Mouse (Mus musculus) CH12.LX (cell line): ENCODE measurements around the gene Sertm1. TPM values are rescaled to one million over a fixed set of nuclear protein-coding genes. Genes with fewer than 3 reads are reported as not detected.

Source experiments
- DNase-seq: peaks from one replicate; pipeline ENCODE4 v3.0.0-alpha.2; 2013; ENCODE audit errors: extremely low read depth
- H3K27ac ChIP-seq: 2 replicates; pipeline ENCODE4 v1.5.1; 2012; ENCODE audit warnings: low read depth, mild to moderate bottlenecking, control low read depth, moderate library complexity; ENCODE audit not compliant: insufficient read depth
- H3K27me3 ChIP-seq: replicated peaks from 2 replicates; pipeline ENCODE3; 2012; ENCODE audit warnings: inconsistent platforms
- H3K36me3 ChIP-seq, 2 experiments: replicated peaks in 1 of 2; 2 replicates each; pipeline versions ENCODE3 to v1.6.1; 2012; ENCODE audit warnings: inconsistent platforms in 1 of 2, low read length in 1 of 2, mild to moderate bottlenecking in 1 of 2, mixed read lengths in 1 of 2, moderate library complexity in 1 of 2; ENCODE audit not compliant: control insufficient read depth in 1 of 2, insufficient read depth in 1 of 2
- H3K4me1 ChIP-seq, 2 experiments: 2 replicates each; pipeline ENCODE4 v1.6.1; 2012; ENCODE audit warnings: inconsistent platforms in 1 of 2, moderate library complexity in 1 of 2; ENCODE audit not compliant: insufficient read depth in 2 of 2, control insufficient read depth in 1 of 2
- H3K4me2 ChIP-seq: 2 replicates; pipeline ENCODE4 v1.6.1; 2012; ENCODE audit warnings: low read depth, mild to moderate bottlenecking, control low read depth; ENCODE audit not compliant: poor library complexity, insufficient read depth, severe bottlenecking
- H3K4me3 ChIP-seq, 3 experiments: fragments of 150-350 bp in 1 of 3; sonication (generic) in 1 of 3; replicated peaks in 1 of 3; 2 replicates each; pipeline versions ENCODE3 to v1.5.1; 2011 to 2012; ENCODE audit warnings: low read depth in 2 of 3, low read length in 2 of 3, mild to moderate bottlenecking in 2 of 3, moderate library complexity in 2 of 3, control low read depth in 1 of 3, improper control_type of control experiment in 1 of 3, inconsistent platforms in 1 of 3, mixed read lengths in 1 of 3; ENCODE audit not compliant: poor library complexity in 1 of 3
- H3K79me2 ChIP-seq: replicated peaks from 2 replicates; pipeline ENCODE4 v1.6.1; 2012; ENCODE audit warnings: mild to moderate bottlenecking, moderate library complexity; ENCODE audit not compliant: control insufficient read depth, poor library complexity, insufficient read depth, severe bottlenecking; ENCODE audit errors: extremely low read depth
- H3K9ac ChIP-seq: 2 replicates; pipeline ENCODE4 v1.6.1; 2012; ENCODE audit warnings: low read depth, mild to moderate bottlenecking, control low read depth, moderate library complexity; ENCODE audit not compliant: insufficient read depth
- H3K9me3 ChIP-seq: replicated peaks from 2 replicates; pipeline ENCODE3; 2012; ENCODE audit warnings: low read length, inconsistent platforms, mixed read lengths
- BHLHE40 ChIP-seq: IDR thresholded peaks from 2 replicates; pipeline ENCODE4 v1.6.1; 2011; ENCODE audit warnings: mild to moderate bottlenecking, low read depth, low read length, improper control_type of control experiment
- CHD2 ChIP-seq: IDR thresholded peaks from 2 replicates; pipeline ENCODE4 v1.6.1; 2011; ENCODE audit warnings: low read length, improper control_type of control experiment
- E2F4 ChIP-seq: IDR thresholded peaks from 2 replicates; pipeline ENCODE4 v1.6.1; 2011; ENCODE audit warnings: low read depth, low read length, improper control_type of control experiment; ENCODE audit not compliant: insufficient replicate concordance
- EP300 ChIP-seq: IDR thresholded peaks from 2 replicates; pipeline ENCODE4 v1.6.1; 2011; ENCODE audit warnings: low read length, improper control_type of control experiment
- GABPA ChIP-seq: IDR thresholded peaks from 2 replicates; pipeline ENCODE4 v1.6.1; 2012; ENCODE audit warnings: low read depth, low read length, improper control_type of control experiment, inconsistent platforms; ENCODE audit not compliant: insufficient replicate concordance
- HCFC1 ChIP-seq: IDR thresholded peaks from 2 replicates; pipeline ENCODE4 v1.6.1; 2012; ENCODE audit warnings: low read depth, mild to moderate bottlenecking, inconsistent platforms, low read length, improper control_type of control experiment
- IRF4 ChIP-seq: IDR thresholded peaks from 2 replicates; pipeline ENCODE4 v1.6.1; 2014; ENCODE audit warnings: low read depth, mild to moderate bottlenecking, inconsistent platforms, low read length, improper control_type of control experiment
- JUN ChIP-seq: IDR thresholded peaks from 2 replicates; pipeline ENCODE4 v1.6.1; 2011; ENCODE audit warnings: low read depth, mild to moderate bottlenecking, low read length, improper control_type of control experiment, moderate library complexity; ENCODE audit not compliant: insufficient read depth
- JUND ChIP-seq: conservative IDR thresholded peaks from 2 replicates; pipeline ENCODE4 v1.6.1; 2011; ENCODE audit warnings: low read depth, low read length, improper control_type of control experiment
- KAT2A ChIP-seq: IDR thresholded peaks from 2 replicates; pipeline ENCODE4 v1.6.1; 2012; ENCODE audit warnings: low read length, improper control_type of control experiment, inconsistent platforms; ENCODE audit not compliant: insufficient replicate concordance
- MAFK ChIP-seq: IDR thresholded peaks from 2 replicates; pipeline ENCODE4 v1.6.1; 2011; ENCODE audit warnings: low read length, improper control_type of control experiment; ENCODE audit not compliant: insufficient replicate concordance
- MAX ChIP-seq: IDR thresholded peaks from 2 replicates; pipeline ENCODE4 v1.6.1; 2011; ENCODE audit warnings: low read length, improper control_type of control experiment
- MXI1 ChIP-seq: IDR thresholded peaks from 2 replicates; pipeline ENCODE4 v1.6.1; 2011; ENCODE audit warnings: mild to moderate bottlenecking, low read depth, low read length, improper control_type of control experiment
- MYC ChIP-seq: IDR thresholded peaks from 2 replicates; pipeline ENCODE4 v1.6.1; 2011; ENCODE audit warnings: low read depth, mild to moderate bottlenecking, improper control_type of control experiment, low read length
- NELFE ChIP-seq: IDR thresholded peaks from 2 replicates; pipeline ENCODE4 v1.6.1; 2011; ENCODE audit warnings: low read depth, low read length, improper control_type of control experiment
- PAX5 ChIP-seq: IDR thresholded peaks from 2 replicates; pipeline ENCODE4 v1.6.1; 2012; ENCODE audit warnings: low read length, inconsistent platforms, mixed read lengths
- POLR2A ChIP-seq: IDR thresholded peaks from 2 replicates; pipeline ENCODE4 v1.6.1; 2011; ENCODE audit warnings: low read depth, mild to moderate bottlenecking, improper control_type of control experiment, low read length
- POLR2AphosphoS2 ChIP-seq: IDR thresholded peaks from 2 replicates; pipeline ENCODE4 v1.6.1; 2011; ENCODE audit warnings: low read depth, low read length, improper control_type of control experiment
- RAD21 ChIP-seq: IDR thresholded peaks from 2 replicates; pipeline ENCODE4 v1.6.1; 2011; ENCODE audit warnings: low read depth, mild to moderate bottlenecking, low read length, improper control_type of control experiment, moderate library complexity
- RCOR1 ChIP-seq: conservative IDR thresholded peaks from 2 replicates; pipeline ENCODE4 v1.6.1; 2012; ENCODE audit warnings: low read depth, mild to moderate bottlenecking, inconsistent platforms, low read length, improper control_type of control experiment
- SMC3 ChIP-seq: IDR thresholded peaks from 2 replicates; pipeline ENCODE4 v1.6.1; 2011; ENCODE audit warnings: low read depth, low read length, improper control_type of control experiment
- USF1 ChIP-seq: IDR thresholded peaks from 2 replicates; pipeline ENCODE4 v1.6.1; 2014; ENCODE audit warnings: low read depth, mild to moderate bottlenecking, inconsistent platforms, low read length, improper control_type of control experiment
- USF2 ChIP-seq: conservative IDR thresholded peaks from 2 replicates; pipeline ENCODE4 v1.6.1; 2011; ENCODE audit warnings: low read depth, low read length, improper control_type of control experiment
- ZC3H11A ChIP-seq: IDR thresholded peaks from 2 replicates; pipeline ENCODE4 v1.6.1; 2012; ENCODE audit warnings: low read depth, mild to moderate bottlenecking, inconsistent platforms, low read length, improper control_type of control experiment
- ZKSCAN1 ChIP-seq: IDR thresholded peaks from 2 replicates; pipeline ENCODE4 v1.6.1; 2012; ENCODE audit warnings: low read depth, inconsistent platforms, low read length, improper control_type of control experiment, borderline replicate concordance
- ZMIZ1 ChIP-seq: IDR thresholded peaks from 2 replicates; pipeline ENCODE4 v1.6.1; 2012; ENCODE audit warnings: low read depth, mild to moderate bottlenecking, inconsistent platforms, low read length, improper control_type of control experiment
- ZNF384 ChIP-seq: IDR thresholded peaks from 2 replicates; pipeline ENCODE4 v1.6.1; 2012; ENCODE audit warnings: low read depth, low read length, improper control_type of control experiment, inconsistent platforms
- dilution Hi-C: fragments of 300-500 bp; cut with MboI; formaldehyde crosslinking; loops from 2 replicates; pipeline ENCODE4 v1.14.3; 2020; ENCODE audit warnings: low sequenced_read_pairs; ENCODE audit not compliant: extremely low pct_unique_long_range_greater_than_20kb, extremely low pct_ligation_motif_present
- in situ Hi-C: fragments of 300-500 bp; cut with MboI; formaldehyde crosslinking; loops from 3 replicates; pipeline ENCODE4 v1.14.3; 2019; ENCODE audit warnings: low sequenced_read_pairs, low pct_ligation_motif_present, low pct_unique_long_range_greater_than_20kb, mixed read lengths
- polyA plus RNA-seq: library from polyadenylated mRNA; unstranded; fragments of >175 nt; gene quantifications from 2 replicates; pipeline ENCODE4 v1.2.1, GENCODE M21; 2012; ENCODE audit warnings: low read depth; ENCODE audit not compliant: insufficient read length
- total RNA-seq, 2 experiments: library from RNA; depleted of rRNA; stranded (reverse); fragments of 300-350 nt in 1 of 2; fragments of >200 nt in 1 of 2; gene quantifications; 2 replicates each; pipeline ENCODE4 v1.2.3; 2012 to 2014

The Sertm1 gene
- total and polyA plus RNA-seq, 3 experiments = not detected

- no peak for DNase-seq
- Histone ChIP-seq H3K4me1 (no peaks in the 10 kb centered on the region), H3K4me2 (no peak overlapping the region), H3K9me3 (no peaks in the 10 kb centered on the region), H3K4me3 (no peak overlapping the region), H3K27me3 (no peaks in the 10 kb centered on the region), H3K79me2 (no peaks in the 10 kb centered on the region), H3K36me3 (no peaks in the 10 kb centered on the region), H3K9ac (no peak overlapping the region), H3K27ac (no peak overlapping the region)
- no peak for TF ChIP-seq POLR2A
- TF ChIP-seq MAFK = no peak
- TF ChIP-seq RAD21 = no peak
- TF ChIP-seq ZMIZ1 = no peak
- no peak for TF ChIP-seq NELFE
- TF ChIP-seq KAT2A = no peak
- no peak for TF ChIP-seq PAX5
- TF ChIP-seq POLR2AphosphoS2 = no peak
- no peak for TF ChIP-seq EP300
- TF ChIP-seq HCFC1 = no peak
- TF ChIP-seq USF1 = no peak
- no peak for TF ChIP-seq ZC3H11A
- TF ChIP-seq JUN = no peak
- no peak for TF ChIP-seq ZKSCAN1
- no peak for TF ChIP-seq MAX
- no peak for TF ChIP-seq IRF4
- TF ChIP-seq JUND = no peak
- no peak for TF ChIP-seq MXI1
- no peak for TF ChIP-seq CHD2
- dilution Hi-C loops (no loop called here), in situ Hi-C loops (no loop called here)
Measured at GRCm38 (mm10) chr3:54943067-54943810, 27.6 kb upstream of the Sertm1 start.

- Histone ChIP-seq H3K36me3 (no peaks in the 10 kb centered on the region), H3K4me2 (no peak overlapping the region), H3K9me3 (no peaks in the 10 kb centered on the region), H3K9ac (no peak overlapping the region), H3K4me1 (no peaks in the 10 kb centered on the region), H3K79me2 (no peaks in the 10 kb centered on the region), H3K27me3 (peaks cover 2% of the 10 kb centered on the region), H3K4me3 (no peak overlapping the region), H3K27ac (no peak overlapping the region)
- in situ Hi-C loops (no loop called here), dilution Hi-C loops (no loop called here)
- DNase-seq = no peak
- TF ChIP-seq SMC3 (no peak), BHLHE40 (no peak), USF2 (no peak), POLR2AphosphoS2 (no peak), GABPA (no peak), MYC (no peak), CHD2 (no peak), E2F4 (no peak), POLR2A (no peak), ZNF384 (no peak), USF1 (no peak), IRF4 (no peak), RCOR1 (no peak)
- TF ChIP-seq, all 38 proteins: peak for 0
Measured at GRCm38 (mm10) chr3:54934535-54934934, 18.8 kb upstream of the Sertm1 start.
